Mouse (Mus musculus) heart, embryonic 12.5 days (tissue): ENCODE measurements around the gene Efhd2. TPM values are rescaled to one million over a fixed set of nuclear protein-coding genes. Genes with fewer than 3 reads are reported as not detected.

Experiments
- ATAC-seq: fragments of 200-750 bp; cut with Nextera tagmentation; 2 replicates; pipeline ENCODE4 v1.8.0; 2017; ENCODE audit warnings: moderate TSS enrichment, moderate library complexity; ENCODE audit not compliant: insufficient number of reproducible peaks, low FRiP score
- H3K27ac ChIP-seq: fragments of 300-500 bp; sonication (generic); 2 replicates; pipeline ENCODE4 v1.5.1; 2016; ENCODE audit warnings: mild to moderate bottlenecking, moderate library complexity; ENCODE audit not compliant: poor library complexity, severe bottlenecking
- H3K27me3 ChIP-seq: fragments of 300-500 bp; sonication (generic); replicated peaks from 2 replicates; pipeline ENCODE4 v1.6.1; 2016; ENCODE audit warnings: mild to moderate bottlenecking, moderate library complexity
- H3K36me3 ChIP-seq: fragments of 300-500 bp; sonication (generic); 2 replicates; pipeline ENCODE4 v1.6.1; 2016; ENCODE audit warnings: mild to moderate bottlenecking, moderate library complexity
- H3K4me1 ChIP-seq: fragments of 300-500 bp; sonication (generic); replicated peaks from 2 replicates; pipeline ENCODE4 v1.6.1; 2016; ENCODE audit warnings: mild to moderate bottlenecking
- H3K4me2 ChIP-seq: fragments of 300-500 bp; sonication (generic); 2 replicates; pipeline ENCODE4 v1.6.1; 2016; ENCODE audit warnings: mild to moderate bottlenecking, moderate library complexity
- H3K4me3 ChIP-seq: fragments of 300-500 bp; sonication (generic); 2 replicates; pipeline ENCODE4 v1.5.1; 2016; ENCODE audit warnings: mild to moderate bottlenecking
- H3K9ac ChIP-seq: fragments of 300-500 bp; sonication (generic); 2 replicates; pipeline ENCODE4 v1.6.1; 2016; ENCODE audit warnings: mild to moderate bottlenecking, moderate library complexity
- H3K9me3 ChIP-seq: fragments of 300-500 bp; sonication (generic); replicated peaks from 2 replicates; pipeline ENCODE4 v1.6.1; 2016; ENCODE audit warnings: mild to moderate bottlenecking, moderate library complexity
- WGBS: fragments of 180-500 bp; shearing (Covaris S2); methylation state at CpG from one replicate; pipeline ENCODE4 v1.1.7; 2016; 5-methylcytosine and 5-hydroxymethylcytosine counted together
- polyA plus RNA-seq: library from polyadenylated mRNA; unstranded; fragments of >200 nt; fragmentation: Nextera tagmentation; extraction: Ambion mirVana; gene quantifications from 2 replicates; pipeline ENCODE4 v1.2.1, GENCODE M21; 2016

The Efhd2 gene
- polyA plus RNA-seq, 1 experiment from 2014 or later = 121 TPM

GRCm38 (mm10) chr4:141899936-141900335 lies 25.2 kb upstream of the Efhd2 start:
- peak overlapping the region; percentile 39 for H3K4me2 ChIP-seq
- no peaks in the 10 kb centered on the region for H3K36me3 ChIP-seq
- H3K4me3 ChIP-seq = no peak overlapping the region
- H3K4me1 ChIP-seq = peaks cover 64% of the 10 kb centered on the region
- ATAC-seq = peak; percentile 33
- WGBS = under 1% methylated on average over 8 of the region's 8 CpGs
- H3K9ac ChIP-seq = peak overlapping the region; percentile 44; the same call in 1 of the 2 replicates
- H3K27ac ChIP-seq = peak overlapping the region; percentile 86
- no peaks in the 10 kb centered on the region for H3K9me3 ChIP-seq
- H3K27me3 ChIP-seq = no peaks in the 10 kb centered on the region

DNA sequence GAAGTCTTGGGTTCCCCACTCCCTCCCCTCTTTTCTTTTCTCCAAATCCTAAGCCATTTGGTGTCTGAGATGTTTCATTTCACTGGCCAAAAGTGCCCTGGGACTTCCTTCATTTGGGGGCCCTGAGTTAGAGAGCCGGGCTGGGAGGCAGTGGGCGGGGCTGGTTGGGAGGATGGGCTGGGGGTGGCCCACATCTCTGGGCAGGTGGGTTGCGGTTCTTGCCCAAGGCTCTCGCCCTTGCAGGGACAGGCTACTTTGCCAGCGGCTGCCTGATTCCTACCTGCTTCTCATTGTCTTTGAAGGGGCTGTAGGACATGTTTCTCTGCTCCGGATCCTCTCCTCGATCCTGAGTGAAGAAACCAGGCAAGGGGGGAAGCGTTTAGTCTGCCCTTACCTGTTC lies 24.2 kb upstream of the Efhd2 start:
- no peak for ATAC-seq
- Histone ChIP-seq H3K9ac (no peak overlapping the region), H3K4me2 (no peak overlapping the region), H3K36me3 (no peaks in the 10 kb centered on the region), H3K27me3 (no peaks in the 10 kb centered on the region), H3K9me3 (no peaks in the 10 kb centered on the region), H3K4me3 (no peak overlapping the region), H3K4me1 (peaks cover 56% of the 10 kb centered on the region), H3K27ac (no peak overlapping the region)
- 82% methylated on average over 8 of the region's 8 CpGs for WGBS

GRCm38 (mm10) chr4:141897838-141898237 lies 23.1 kb upstream of the Efhd2 start:
- no peaks in the 10 kb centered on the region for H3K9me3 ChIP-seq
- H3K36me3 ChIP-seq = no peaks in the 10 kb centered on the region
- no peak for ATAC-seq
- H3K9ac ChIP-seq = no peak overlapping the region
- WGBS = 48% methylated on average over 3 of the region's 3 CpGs
- H3K27ac ChIP-seq = no peak overlapping the region
- H3K27me3 ChIP-seq = no peaks in the 10 kb centered on the region
- no peak overlapping the region for H3K4me3 ChIP-seq
- no peak overlapping the region for H3K4me2 ChIP-seq
- H3K4me1 ChIP-seq = peaks cover 55% of the 10 kb centered on the region

GRCm38 (mm10) chr4:141897225-141897624 lies 22.5 kb upstream of the Efhd2 start:
- Histone ChIP-seq H3K27me3 (no peaks in the 10 kb centered on the region), H3K4me2 (no peak overlapping the region), H3K9ac (no peak overlapping the region), H3K9me3 (no peaks in the 10 kb centered on the region), H3K4me1 (peaks cover 48% of the 10 kb centered on the region), H3K27ac (no peak overlapping the region), H3K4me3 (no peak overlapping the region), H3K36me3 (no peaks in the 10 kb centered on the region)
- no peak for ATAC-seq
- 82% methylated on average over 6 of the region's 6 CpGs for WGBS

- Histone ChIP-seq H3K4me2 (no peak overlapping the region), H3K4me3 (no peak overlapping the region), H3K4me1 (peaks cover 40% of the 10 kb centered on the region), H3K27ac (no peak overlapping the region), H3K27me3 (no peaks in the 10 kb centered on the region), H3K9me3 (no peaks in the 10 kb centered on the region), H3K36me3 (no peaks in the 10 kb centered on the region), H3K9ac (no peak overlapping the region)
- WGBS = 45% methylated on average over 12 of the region's 12 CpGs
- no peak for ATAC-seq
These were observed 21.1 kb upstream of the Efhd2 start for GRCm38 (mm10) chr4:141895772-141896171.

- Histone ChIP-seq H3K27me3 (no peaks in the 10 kb centered on the region), H3K9me3 (no peaks in the 10 kb centered on the region), H3K9ac (no peak overlapping the region), H3K27ac (no peak overlapping the region), H3K4me3 (no peak overlapping the region), H3K36me3 (no peaks in the 10 kb centered on the region), H3K4me1 (peaks cover 19% of the 10 kb centered on the region), H3K4me2 (no peak overlapping the region)
- WGBS = 86% methylated on average over 8 of the region's 8 CpGs
- no peak for ATAC-seq
These were observed 18.6 kb upstream of the Efhd2 start for GRCm38 (mm10) chr4:141893157-141893784.

GRCm38 (mm10) chr4:141886385-141886968 lies 11.8 kb upstream of the Efhd2 start:
- Histone ChIP-seq H3K27ac (0 out of 2 replicates have a peak overlapping the region, but pooled peaks have one; percentile 17), H3K4me3 (no peak overlapping the region), H3K27me3 (no peaks in the 10 kb centered on the region), H3K4me1 (peaks cover 53% of the 10 kb centered on the region), H3K9me3 (no peaks in the 10 kb centered on the region), H3K4me2 (no peak overlapping the region), H3K36me3 (no peaks in the 10 kb centered on the region), H3K9ac (no peak overlapping the region; the same call in 1 of the 2 replicates)
- no peak for ATAC-seq
- 18% methylated on average over 6 of the region's 6 CpGs for WGBS

GRCm38 (mm10) chr4:141885451-141885850 lies 10.7 kb upstream of the Efhd2 start:
- Histone ChIP-seq H3K4me3 (no peak overlapping the region), H3K27ac (no peak overlapping the region; the same call in 1 of the 2 replicates), H3K9ac (no peak overlapping the region), H3K4me2 (peak overlapping the region; percentile 36; the same call in 1 of the 2 replicates), H3K36me3 (no peaks in the 10 kb centered on the region), H3K27me3 (no peaks in the 10 kb centered on the region), H3K4me1 (peaks cover 60% of the 10 kb centered on the region), H3K9me3 (no peaks in the 10 kb centered on the region)
- no peak for ATAC-seq
- WGBS = 40% methylated on average over 9 of the region's 9 CpGs

DNA sequence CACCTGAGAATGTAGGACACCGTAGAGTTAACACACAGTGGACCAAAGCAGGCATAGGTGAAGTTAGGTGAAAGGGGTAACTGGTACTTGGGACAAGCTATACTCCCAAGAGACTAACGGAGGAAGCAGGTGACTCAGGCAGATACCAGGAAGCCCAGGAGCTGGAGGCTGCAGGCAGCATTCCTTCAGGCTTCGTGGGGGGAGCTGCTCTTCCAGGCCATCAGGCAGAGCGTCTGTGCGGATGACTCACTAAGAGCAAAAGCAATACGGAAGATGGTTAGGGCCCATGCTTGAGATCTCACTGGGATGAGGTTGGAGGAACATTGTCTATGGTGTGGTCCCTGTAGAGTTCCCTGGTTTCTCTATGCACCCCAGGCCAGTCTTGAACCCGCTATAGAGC lies 8.1 kb upstream of the Efhd2 start:
- Histone ChIP-seq H3K4me2 (peak overlapping the region; percentile 24), H3K4me1 (peaks cover 75% of the 10 kb centered on the region)

GRCm38 (mm10) chr4:141881950-141882349 lies 7.2 kb upstream of the Efhd2 start:
- Histone ChIP-seq H3K4me1 (peaks cover 70% of the 10 kb centered on the region), H3K9me3 (no peaks in the 10 kb centered on the region), H3K27ac (peak overlapping the region; percentile 72), H3K9ac (0 out of 2 replicates have a peak overlapping the region, but pooled peaks have one; percentile 29), H3K4me3 (no peak overlapping the region), H3K4me2 (peak overlapping the region; percentile 24), H3K27me3 (no peaks in the 10 kb centered on the region), H3K36me3 (no peaks in the 10 kb centered on the region)
- ATAC-seq = no peak
- 26% methylated on average over 5 of the region's 5 CpGs for WGBS

More for the DNA sequence above, 8.1 kb upstream of the Efhd2 start:
- 40% methylated on average over 7 of the region's 7 CpGs for WGBS
- 0 out of 2 replicates have a peak, but pooled peaks have one; percentile 1 for ATAC-seq
- H3K36me3 ChIP-seq = no peaks in the 10 kb centered on the region
- no peak overlapping the region for H3K9ac ChIP-seq
- H3K27me3 ChIP-seq = no peaks in the 10 kb centered on the region
- H3K27ac ChIP-seq = peak overlapping the region; percentile 72
- H3K4me3 ChIP-seq = no peak overlapping the region
- H3K9me3 ChIP-seq = no peaks in the 10 kb centered on the region

- WGBS = 41% methylated on average over 10 of the region's 10 CpGs
- Histone ChIP-seq H3K4me3 (no peak overlapping the region), H3K27me3 (no peaks in the 10 kb centered on the region), H3K9me3 (no peaks in the 10 kb centered on the region), H3K4me2 (0 out of 2 replicates have a peak overlapping the region, but pooled peaks have one; percentile 24), H3K27ac (peak overlapping the region; percentile 72; the same call in 1 of the 2 replicates), H3K9ac (no peak overlapping the region), H3K4me1 (peaks cover 67% of the 10 kb centered on the region), H3K36me3 (no peaks in the 10 kb centered on the region)
- ATAC-seq = 0 out of 2 replicates have a peak, but pooled peaks have one; percentile 31
These were observed 6.7 kb upstream of the Efhd2 start for GRCm38 (mm10) chr4:141881289-141881914.
